Mouse (Mus musculus): ENCODE results near the gene Dnah7a. TPM values are rescaled to one million over a fixed set of nuclear protein-coding genes. Genes with fewer than 3 reads are reported as not detected.
"Not testable (repeated sequence)": the region's sequence is repeated elsewhere in the genome, so short reads cannot be mapped to it uniquely, and the experiment has no call there.

Dnah7a gene
- polyA plus RNA-seq, 1 experiment: 0.02 TPM

GRCm38 (mm10) chr1:53720601-53721351, 14.2 kb upstream of the Dnah7a start:
- Histone ChIP-seq H3K4me1 (ENCODE audit: control insufficient read depth, insufficient read depth, low read length) (no peaks in the 10 kb centered on the region), H3K36me3 (ENCODE audit: control insufficient read depth, insufficient read depth, low read length) (no peaks in the 10 kb centered on the region), H3K27me3 (replicated peaks; ENCODE audit: control insufficient read depth, insufficient read depth, low read length) (no peaks in the 10 kb centered on the region), H3K27ac (ENCODE audit: insufficient read depth, low read depth, low read length) (no peak overlapping the region), H3K4me3 (ENCODE audit: insufficient read depth, low read depth, low read length) (no peak overlapping the region)
- no peak for DNase-seq
- 31% methylated on average over 5 of the region's 5 CpGs for WGBS
- TF ChIP-seq POLR2A (IDR thresholded peaks at IDR 0.05; ENCODE audit: low read depth, low read length) (no peak), CTCF (conservative IDR thresholded peaks at IDR 0.05; ENCODE audit: insufficient read depth, insufficient read length, low read depth, low read length) (no peak)

GRCm38 (mm10) chr1:53715966-53716515, 9.5 kb upstream of the Dnah7a start:
- Histone ChIP-seq H3K27ac (ENCODE audit: insufficient read depth, low read depth, low read length) (no peak overlapping the region), H3K4me3 (ENCODE audit: insufficient read depth, low read depth, low read length) (no peak overlapping the region), H3K36me3 (ENCODE audit: control insufficient read depth, insufficient read depth, low read length) (no peaks in the 10 kb centered on the region), H3K27me3 (replicated peaks; ENCODE audit: control insufficient read depth, insufficient read depth, low read length) (no peaks in the 10 kb centered on the region), H3K4me1 (ENCODE audit: control insufficient read depth, insufficient read depth, low read length) (no peaks in the 10 kb centered on the region)
- peak; percentile 33 for DNase-seq
- TF ChIP-seq POLR2A (IDR thresholded peaks at IDR 0.05; ENCODE audit: low read depth, low read length): no peak
- TF ChIP-seq CTCF (conservative IDR thresholded peaks at IDR 0.05; ENCODE audit: insufficient read depth, insufficient read length, low read depth, low read length): no peak
- 50% methylated on average over 1 of the region's 1 CpGs for WGBS

- Histone ChIP-seq H3K27ac (ENCODE audit: insufficient read depth, low read depth, low read length) (no peak overlapping the region), H3K4me1 (ENCODE audit: control insufficient read depth, insufficient read depth, low read length) (no peaks in the 10 kb centered on the region), H3K4me3 (ENCODE audit: insufficient read depth, low read depth, low read length) (no peak overlapping the region), H3K27me3 (replicated peaks; ENCODE audit: control insufficient read depth, insufficient read depth, low read length) (no peaks in the 10 kb centered on the region), H3K36me3 (ENCODE audit: control insufficient read depth, insufficient read depth, low read length) (no peaks in the 10 kb centered on the region)
- TF ChIP-seq CTCF (conservative IDR thresholded peaks at IDR 0.05; ENCODE audit: insufficient read depth, insufficient read length, low read depth, low read length) (0 out of 2 replicates have a peak, but pooled peaks have one; percentile 7), POLR2A (IDR thresholded peaks at IDR 0.05; ENCODE audit: low read depth, low read length) (no peak)
- 1% methylated on average over 4 of the region's 4 CpGs for WGBS
- peak; percentile 79 for DNase-seq
Measured at GRCm38 (mm10) chr1:53715446-53715845, 8.9 kb upstream of the Dnah7a start.

GRCm38 (mm10) chr1:53713383-53713782, 6.8 kb upstream of the Dnah7a start:
- WGBS: 61% methylated on average over 3 of the region's 3 CpGs

GRCm38 (mm10) chr1:53711069-53711468, 4.5 kb upstream of the Dnah7a start:
- H3K4me1 ChIP-seq (ENCODE audit: control insufficient read depth, insufficient read depth, low read length): no peaks in the 10 kb centered on the region
- no peak for DNase-seq
- WGBS: 93% methylated on average over 9 of the region's 9 CpGs
- no peak overlapping the region for H3K4me3 ChIP-seq (ENCODE audit: insufficient read depth, low read depth, low read length)
- H3K27ac ChIP-seq (ENCODE audit: insufficient read depth, low read depth, low read length): no peak overlapping the region
- H3K27me3 ChIP-seq (replicated peaks; ENCODE audit: control insufficient read depth, insufficient read depth, low read length): no peaks in the 10 kb centered on the region
- TF ChIP-seq POLR2A (IDR thresholded peaks at IDR 0.05; ENCODE audit: low read depth, low read length): no peak
- no peak for TF ChIP-seq CTCF (conservative IDR thresholded peaks at IDR 0.05; ENCODE audit: insufficient read depth, insufficient read length, low read depth, low read length)
- no peaks in the 10 kb centered on the region for H3K36me3 ChIP-seq (ENCODE audit: control insufficient read depth, insufficient read depth, low read length)

More at GRCm38 (mm10) chr1:53713383-53713782, 6.8 kb upstream of the Dnah7a start:
- H3K4me3 ChIP-seq (ENCODE audit: insufficient read depth, low read depth, low read length); H3K27ac ChIP-seq (ENCODE audit: insufficient read depth, low read depth, low read length); DNase-seq; H3K36me3 ChIP-seq (ENCODE audit: control insufficient read depth, insufficient read depth, low read length); H3K27me3 ChIP-seq (replicated peaks; ENCODE audit: control insufficient read depth, insufficient read depth, low read length); H3K4me1 ChIP-seq (ENCODE audit: control insufficient read depth, insufficient read depth, low read length): not testable (repeated sequence)

- H3K4me3 ChIP-seq (ENCODE audit: insufficient read depth, low read depth, low read length); H3K27me3 ChIP-seq (replicated peaks; ENCODE audit: control insufficient read depth, insufficient read depth, low read length); H3K4me1 ChIP-seq (ENCODE audit: control insufficient read depth, insufficient read depth, low read length); H3K27ac ChIP-seq (ENCODE audit: insufficient read depth, low read depth, low read length); DNase-seq; H3K36me3 ChIP-seq (ENCODE audit: control insufficient read depth, insufficient read depth, low read length): not testable (repeated sequence)
- 84% methylated on average over 5 of the region's 5 CpGs for WGBS
Measured at GRCm38 (mm10) chr1:53709602-53710001, 3.0 kb upstream of the Dnah7a start.

GRCm38 (mm10) chr1:53704164-53704563, 2.4 kb downstream of the Dnah7a start:
- H3K4me1 ChIP-seq (ENCODE audit: control insufficient read depth, insufficient read depth, low read length): no peaks in the 10 kb centered on the region
- TF ChIP-seq CTCF (conservative IDR thresholded peaks at IDR 0.05; ENCODE audit: insufficient read depth, insufficient read length, low read depth, low read length) (no peak), POLR2A (IDR thresholded peaks at IDR 0.05; ENCODE audit: low read depth, low read length) (no peak)
- no peak overlapping the region for H3K4me3 ChIP-seq (ENCODE audit: insufficient read depth, low read depth, low read length)
- 89% methylated on average over 5 of the region's 5 CpGs for WGBS
- no peaks in the 10 kb centered on the region for H3K27me3 ChIP-seq (replicated peaks; ENCODE audit: control insufficient read depth, insufficient read depth, low read length)
- no peak for DNase-seq
- no peak overlapping the region for H3K27ac ChIP-seq (ENCODE audit: insufficient read depth, low read depth, low read length)
- no peaks in the 10 kb centered on the region for H3K36me3 ChIP-seq (ENCODE audit: control insufficient read depth, insufficient read depth, low read length)

GRCm38 (mm10) chr1:53664268-53664667, 42.3 kb downstream of the Dnah7a start:
- H3K27me3 ChIP-seq (replicated peaks; ENCODE audit: control insufficient read depth, insufficient read depth, low read length): not testable (repeated sequence)

More at GRCm38 (mm10) chr1:53664268-53664667, 42.3 kb downstream of the Dnah7a start:
- not testable (repeated sequence) for H3K4me3 ChIP-seq (ENCODE audit: insufficient read depth, low read depth, low read length); H3K36me3 ChIP-seq (ENCODE audit: control insufficient read depth, insufficient read depth, low read length); DNase-seq; H3K4me1 ChIP-seq (ENCODE audit: control insufficient read depth, insufficient read depth, low read length); H3K27ac ChIP-seq (ENCODE audit: insufficient read depth, low read depth, low read length)
